Mouse (Mus musculus) left cerebral cortex, adult 8-10 months (tissue): ENCODE measurements at regions not wholly inside any gene's neighbourhood (a gene's known extent, or its start where the extent isn't known, plus 50 kb on each side); places are given as distances from the start of the nearest gene placed in this dataset.

Experiments
- DNase-seq, 2 experiments: peaks; one replicate each; pipeline ENCODE4 v3.0.0; 2022; ENCODE audit warnings: low spot score in 2 of 2

- DNase-seq = no peak
These were observed 148.5 kb upstream of the Cops8 start for GRCm38 (mm10) chr1:90454263-90454662.

- DNase-seq = no peak
These were observed 145.4 kb upstream of the Cops8 start for GRCm38 (mm10) chr1:90457396-90457795.

DNA sequence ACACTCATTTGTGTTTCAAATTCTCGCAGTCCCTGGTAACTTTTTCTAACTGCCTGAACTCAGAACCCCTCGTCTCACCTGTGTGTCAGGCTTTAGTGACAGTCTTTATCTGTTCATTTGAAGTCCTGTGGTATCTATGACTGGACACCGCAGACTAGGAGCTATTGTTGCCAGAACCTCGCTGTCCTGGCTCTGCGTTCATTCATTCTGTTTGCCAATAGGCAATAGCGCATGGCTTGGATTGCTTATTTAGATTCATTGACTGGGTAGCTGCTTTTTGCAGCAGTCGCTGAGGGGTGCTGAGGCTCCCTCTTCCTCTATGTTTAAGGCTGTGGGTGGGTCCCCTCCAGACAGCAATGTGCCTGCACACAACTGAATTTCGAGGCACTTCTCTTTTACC lies 144.6 kb upstream of the Cops8 start:
- no peak for DNase-seq

DNA sequence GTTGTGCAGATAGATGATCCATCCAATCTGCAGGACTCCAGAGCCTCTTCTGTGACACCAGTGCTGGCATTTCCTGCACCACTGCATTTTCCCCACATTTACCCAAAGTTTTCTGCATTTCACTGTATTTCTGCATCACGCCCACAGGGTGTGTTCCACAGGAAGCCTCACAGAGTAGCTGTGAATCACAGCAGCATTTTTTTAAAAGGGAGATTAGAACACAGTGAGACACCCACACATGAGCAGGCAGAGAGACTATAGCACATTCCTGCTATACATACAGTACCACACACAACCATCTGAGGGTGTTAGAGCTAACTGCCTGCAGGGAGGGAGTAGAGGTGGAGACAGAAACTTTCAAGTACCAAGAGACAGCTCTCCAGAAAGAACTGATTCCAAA lies 141.1 kb upstream of the Cops8 start:
- DNase-seq = peak in 1 of 2 experiments; percentile 58

DNA sequence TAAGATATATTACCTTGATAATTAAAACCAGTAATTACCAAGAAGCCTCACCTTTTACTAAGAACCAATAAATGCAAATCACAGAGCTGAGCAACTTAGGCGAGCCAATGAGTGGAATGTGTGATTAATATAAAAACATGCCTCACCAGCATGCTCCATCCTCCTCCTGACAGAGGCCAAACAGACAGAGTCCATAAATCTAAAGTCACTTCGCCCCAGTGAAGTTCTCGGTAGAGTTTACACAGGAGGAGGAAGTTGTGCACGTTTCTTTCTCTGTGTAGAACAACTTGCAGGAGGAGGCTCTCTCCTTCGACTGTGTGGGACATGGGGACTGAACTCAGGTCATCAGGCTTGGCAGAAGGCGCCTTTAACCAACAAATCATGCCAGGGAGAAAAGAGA lies 139.5 kb upstream of the Cops8 start:
- DNase-seq = no peak

- no peak for DNase-seq
These were observed 135.1 kb upstream of the Cops8 start for GRCm38 (mm10) chr1:90467646-90468045.

DNA sequence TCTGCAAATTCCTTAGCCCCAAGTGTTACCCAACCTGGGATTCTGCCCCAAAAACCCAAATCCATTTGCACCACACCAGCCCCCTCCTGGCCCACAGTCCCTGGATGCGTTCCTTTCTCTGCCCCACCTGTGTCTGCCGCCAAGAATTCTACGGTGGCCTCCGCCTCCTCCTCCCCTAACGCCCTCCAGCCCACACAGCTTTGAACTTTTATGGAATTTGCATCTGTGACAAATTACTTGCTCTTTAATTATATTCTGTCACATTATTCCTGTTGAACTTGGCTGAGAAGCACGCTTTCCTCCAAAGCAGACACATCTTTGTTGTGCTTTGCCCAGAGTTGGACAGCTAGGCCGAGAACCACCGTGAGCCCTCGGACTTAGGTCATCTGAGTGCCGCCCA lies 131.8 kb upstream of the Cops8 start:
- DNase-seq = no peak

DNA sequence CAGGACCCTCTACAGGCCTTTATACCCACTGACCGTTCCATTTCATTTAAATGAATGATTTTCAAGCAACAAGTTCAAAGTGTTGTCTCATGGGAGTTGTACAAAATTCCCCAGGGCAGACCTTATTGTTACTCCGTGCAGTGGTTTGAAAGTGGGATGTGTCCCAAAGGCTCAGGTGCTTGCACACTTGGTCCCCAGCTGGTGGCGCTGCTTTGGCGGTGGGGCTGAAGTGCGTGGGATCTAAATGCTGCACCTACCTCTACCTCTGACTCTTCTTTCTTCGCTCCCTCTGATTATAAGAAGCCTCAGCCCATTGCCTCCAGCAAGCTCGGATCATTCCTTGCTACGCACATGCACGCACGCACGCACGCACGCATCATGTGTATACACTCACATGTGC lies 131.0 kb upstream of the Cops8 start:
- no peak for DNase-seq

DNA sequence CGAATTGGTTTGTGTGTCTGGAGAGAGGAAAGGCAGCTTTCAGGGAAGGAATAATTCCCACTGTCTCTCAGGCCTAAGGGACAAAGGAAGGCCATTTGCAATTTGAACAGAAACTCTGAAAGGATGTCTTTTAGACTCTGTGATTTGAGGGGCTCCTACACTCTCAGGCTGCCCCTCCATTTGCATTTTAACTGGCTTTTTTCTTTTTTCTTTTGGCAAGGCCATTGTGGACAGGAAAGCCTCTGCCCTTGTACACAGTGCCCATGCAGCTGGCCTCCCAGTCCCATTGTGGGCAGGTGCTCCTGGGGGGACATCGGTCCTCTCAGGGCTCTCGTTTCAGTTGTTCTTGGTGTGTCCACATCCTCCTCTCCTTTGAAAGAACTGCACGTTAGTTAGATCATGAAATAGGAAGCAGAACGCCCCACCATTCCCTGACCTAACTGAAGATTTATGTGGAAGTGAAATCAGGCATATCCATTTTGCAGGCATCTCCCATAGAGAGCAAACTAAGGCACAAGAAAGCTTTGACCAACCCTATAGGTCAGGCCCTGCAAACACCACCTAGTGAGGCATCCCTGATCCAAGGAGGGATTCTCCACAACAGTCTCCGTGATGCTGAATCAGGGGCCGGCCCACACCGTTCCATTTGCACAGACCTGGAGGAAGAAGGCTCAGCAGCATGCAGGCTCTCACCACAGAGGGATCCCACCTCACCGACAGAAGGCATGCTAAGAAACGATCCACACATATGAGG lies 127.5 kb upstream of the Cops8 start:
- DNase-seq = no peak

DNA sequence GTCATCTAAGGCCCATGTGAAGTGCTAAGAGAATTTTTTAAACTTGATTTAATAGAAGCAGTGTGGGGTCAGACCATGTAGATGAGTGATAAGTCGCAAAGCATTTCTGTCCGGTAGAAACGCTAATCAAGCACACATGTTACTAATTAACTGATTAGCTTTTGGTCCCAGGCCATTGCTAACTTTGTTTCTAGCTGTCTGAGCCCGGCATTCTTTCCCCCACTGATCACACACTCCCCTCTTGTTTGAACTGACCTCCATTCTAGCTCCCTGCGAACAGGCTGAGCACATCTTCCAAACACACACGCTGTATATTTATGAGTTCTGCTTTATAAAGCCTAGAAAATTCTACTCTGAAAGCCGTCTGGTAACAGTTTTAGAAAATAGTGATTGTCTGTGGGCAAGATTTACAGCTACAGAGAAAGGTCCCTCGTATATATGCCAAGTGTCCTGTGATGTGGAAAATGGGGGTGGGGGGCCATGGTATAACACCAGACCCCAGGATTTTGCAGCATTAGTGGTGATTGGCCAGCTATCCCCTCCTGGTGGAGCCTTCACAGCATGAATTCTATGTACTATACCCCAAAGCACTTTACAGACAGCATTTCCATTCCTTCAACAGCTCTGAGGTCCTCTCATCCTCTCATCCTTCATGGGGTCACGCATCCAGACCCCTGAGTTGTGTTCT lies 126.1 kb upstream of the Cops8 start:
- no peak for DNase-seq

DNA sequence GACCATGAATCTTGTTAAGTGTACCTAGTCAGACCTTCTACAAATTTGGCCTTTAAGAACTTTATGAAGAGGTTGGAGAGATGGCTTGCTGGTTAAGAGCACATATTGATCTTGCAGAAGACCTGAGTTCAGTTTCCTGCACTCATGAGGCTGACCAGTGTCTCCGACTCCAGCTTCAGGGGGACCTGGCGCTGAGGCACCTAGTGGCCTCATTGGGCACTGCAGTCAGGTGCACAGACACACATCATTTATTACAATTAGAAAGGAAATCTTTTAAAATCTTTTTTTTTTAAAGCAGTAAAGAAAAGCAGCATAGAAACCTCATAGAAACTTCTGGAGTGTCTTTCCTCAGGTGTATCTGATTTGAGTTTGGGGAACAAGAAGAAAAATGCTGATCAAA lies 123.9 kb upstream of the Cops8 start:
- DNase-seq = no peak

DNA sequence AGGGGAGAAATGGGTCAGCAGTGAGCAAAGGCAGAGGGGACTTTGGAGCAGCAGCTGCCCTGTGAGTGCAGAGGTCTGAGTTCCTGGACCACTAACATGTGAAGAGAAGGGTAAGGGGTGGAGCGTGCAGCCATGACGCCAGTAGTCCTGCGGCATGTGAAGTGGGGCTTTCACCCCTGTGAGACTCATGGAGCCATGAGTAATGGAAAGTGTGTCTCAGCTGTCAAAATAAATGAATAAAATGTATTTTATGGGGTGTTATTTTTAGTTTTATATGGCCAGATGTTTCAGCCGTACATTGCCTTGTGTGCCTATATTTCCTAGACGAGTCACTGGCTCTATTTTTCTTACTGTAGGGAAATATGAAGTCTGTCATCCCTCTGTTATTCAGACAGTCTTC lies 121.5 kb upstream of the Cops8 start:
- no peak for DNase-seq

DNA sequence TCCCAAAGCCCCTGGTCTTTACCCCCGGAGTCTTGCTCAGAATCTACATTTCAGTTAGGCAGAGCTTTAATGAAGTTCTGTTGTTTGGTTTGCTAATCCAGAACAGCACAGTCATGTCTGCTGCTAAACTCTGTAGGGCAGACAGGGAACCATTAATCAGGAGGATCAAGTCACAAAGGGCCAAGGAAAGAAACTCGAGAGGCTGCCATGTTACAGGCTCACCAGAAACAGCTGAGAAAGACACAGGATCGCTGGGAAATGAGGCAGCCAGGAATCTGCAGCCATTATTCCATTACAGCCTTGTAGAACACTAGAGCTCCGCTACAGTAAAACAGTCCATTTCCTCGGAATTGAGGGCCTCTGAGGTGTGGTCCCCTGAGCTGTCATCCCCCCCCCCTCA lies 121.1 kb upstream of the Cops8 start:
- no peak for DNase-seq

- DNase-seq = peak in 1 of 2 experiments; percentile 17
These were observed 116.4 kb upstream of the Cops8 start for GRCm38 (mm10) chr1:90486349-90486839.

- peak in 1 of 2 experiments; percentile 11 for DNase-seq
These were observed 114.9 kb upstream of the Cops8 start for GRCm38 (mm10) chr1:90487886-90488285.

GRCm38 (mm10) chr1:90488991-90489390 lies 113.8 kb upstream of the Cops8 start:
- peak; percentile 13 to 52 for DNase-seq

DNA sequence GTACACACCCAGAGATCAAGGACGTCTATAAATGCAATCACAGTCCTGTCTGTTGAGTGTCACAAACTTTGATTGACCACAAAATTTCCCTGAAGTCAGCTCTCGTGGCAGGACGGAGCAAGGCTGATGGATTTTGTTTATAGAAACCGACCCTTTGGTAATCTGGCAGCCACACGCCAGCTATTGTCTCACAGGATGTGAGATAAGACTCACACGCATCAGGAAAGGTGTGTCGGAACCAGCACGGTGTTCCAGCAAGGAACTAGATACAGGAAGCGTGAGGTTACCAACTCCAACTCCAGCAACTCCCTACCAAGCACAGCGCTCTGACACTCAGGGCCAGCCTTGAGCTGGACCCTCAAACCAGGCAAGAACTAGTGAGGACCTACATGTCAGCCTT lies 112.4 kb upstream of the Cops8 start:
- no peak for DNase-seq

- no peak for DNase-seq
These were observed 109.3 kb upstream of the Cops8 start for GRCm38 (mm10) chr1:90493481-90493880.

GRCm38 (mm10) chr1:90495174-90495573 lies 107.6 kb upstream of the Cops8 start:
- DNase-seq = no peak

GRCm38 (mm10) chr1:90497568-90497967 lies 105.2 kb upstream of the Cops8 start:
- DNase-seq = no peak

GRCm38 (mm10) chr1:90501373-90501772 lies 101.4 kb upstream of the Cops8 start:
- no peak for DNase-seq

DNA sequence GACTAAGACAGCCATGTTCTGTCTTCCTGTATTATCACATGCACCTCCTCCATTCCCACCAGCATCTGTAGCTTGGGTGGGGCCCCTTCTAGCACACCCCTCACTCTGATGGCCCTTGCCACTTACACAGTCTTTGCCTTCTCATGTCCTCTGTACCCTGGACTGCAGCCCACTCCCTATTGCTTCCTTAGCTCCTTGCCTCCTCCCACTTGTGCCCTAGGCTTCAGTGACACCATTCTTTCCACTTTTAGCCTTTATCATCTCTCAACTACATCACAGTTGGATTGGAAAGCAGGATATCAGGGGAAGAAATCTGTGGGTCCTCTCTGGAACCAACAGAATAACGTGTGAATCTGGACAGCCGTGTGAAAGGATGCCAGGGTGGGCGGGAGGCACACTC lies 100.4 kb upstream of the Cops8 start:
- DNase-seq = no peak
